Mouse (Mus musculus): Measurements from ENCODE around the gene Gtf3c6. TPM values are rescaled to one million over a fixed set of nuclear protein-coding genes. Genes with fewer than 3 reads are reported as not detected.

The Gtf3c6 gene
- polyA plus RNA-seq, 1 experiment from 2014 or later: 147 TPM

DNA sequence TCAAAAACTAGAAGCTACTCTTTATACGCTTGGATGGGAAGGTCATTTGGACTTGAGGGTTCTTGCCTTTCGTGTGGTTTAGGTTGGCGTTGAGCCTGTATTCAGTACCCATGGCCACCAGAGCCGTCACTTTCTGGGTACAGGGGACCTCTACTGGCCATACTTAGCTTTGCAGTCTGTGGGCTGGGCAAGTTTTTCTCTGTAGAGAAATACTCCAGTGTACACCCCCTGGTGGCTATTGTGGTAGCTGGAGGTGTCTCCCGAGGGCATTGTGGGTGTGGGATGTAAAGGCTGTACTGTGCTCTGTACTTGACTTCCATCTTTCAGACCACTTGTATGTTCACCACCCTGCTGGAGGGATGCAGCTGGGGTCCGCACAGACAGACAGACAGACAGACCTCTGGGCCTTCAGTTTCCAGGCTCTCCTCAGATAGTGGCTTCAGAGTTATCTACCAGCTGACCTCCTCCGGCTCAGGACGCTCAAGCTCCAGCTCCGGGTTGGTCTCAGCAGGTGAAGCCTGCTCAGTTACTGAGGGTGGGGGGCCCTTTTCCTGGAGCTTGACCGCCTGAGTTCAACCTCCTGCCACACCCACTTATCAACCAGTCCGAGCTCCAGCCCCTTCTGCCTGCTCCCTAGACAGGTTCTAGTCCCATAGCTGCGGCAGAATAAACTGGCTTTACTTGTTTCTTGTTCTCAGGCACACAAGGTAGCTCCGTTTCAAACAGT lies 45.3 kb downstream of the Gtf3c6 start:
- no peaks in the 10 kb centered on the region for H3K4me1 ChIP-seq (ENCODE audit: control insufficient read depth, insufficient read depth, low read length)
- no peak overlapping the region for H3K9ac ChIP-seq (ENCODE audit: low read depth, low read length)
- H3K4me2 ChIP-seq (replicated peaks; ENCODE audit: low read depth, low read length): no peak overlapping the region
- H3K27ac ChIP-seq (ENCODE audit: low read depth, low read length): no peak overlapping the region
- peak; percentile 89 for ATAC-seq (ENCODE audit: low FRiP score, low TSS enrichment)
- no peak overlapping the region for H3K4me3 ChIP-seq (ENCODE audit: low read length)
- 41% methylated on average over 13 of the region's 13 CpGs for WGBS
- no peaks in the 10 kb centered on the region for H3K9me3 ChIP-seq (ENCODE audit: control insufficient read depth, low read length)
- H3K36me3 ChIP-seq (ENCODE audit: control insufficient read depth, insufficient read depth, low read length): no peaks in the 10 kb centered on the region
- H3K27me3 ChIP-seq (ENCODE audit: control insufficient read depth, insufficient read depth, low read length): no peaks in the 10 kb centered on the region

Other genes starting within 250 kb of the Gtf3c6 start
- 0.40 and 1.5 TPM in 2 replicates for gene Mfsd4b1, start 232.8 kb downstream of the Gtf3c6 start, polyA plus RNA-seq (2014; fragmentation: Nextera tagmentation; extraction: Ambion mirVana)
- 4.2 and 9.2 TPM in 2 replicates for gene Slc16a10, start 115.8 kb downstream of the Gtf3c6 start, polyA plus RNA-seq (2014; fragmentation: Nextera tagmentation; extraction: Ambion mirVana)
- gene Rpf2, start 11.1 kb downstream of the Gtf3c6 start, polyA plus RNA-seq (2014; fragmentation: Nextera tagmentation; extraction: Ambion mirVana): 82.7 and 98.1 TPM in 2 replicates
- 78.8 and 80.9 TPM in 2 replicates for gene Amd1, start 44.1 kb upstream of the Gtf3c6 start, polyA plus RNA-seq (2014; fragmentation: Nextera tagmentation; extraction: Ambion mirVana)
- 6.7 and 10.8 TPM in 2 replicates for gene Cdk19, start 81.5 kb upstream of the Gtf3c6 start, polyA plus RNA-seq (2014; fragmentation: Nextera tagmentation; extraction: Ambion mirVana)

Measured in kidney, embryonic 14.5 days (tissue).